Mouse (Mus musculus) neural tube, embryonic 13.5 days (tissue): ENCODE measurements around the gene Prl2c5. TPM values are rescaled to one million over a fixed set of nuclear protein-coding genes. Genes with fewer than 3 reads are reported as not detected.
"Not testable (repeated sequence)": the region's sequence is repeated elsewhere in the genome, so short reads cannot be mapped to it uniquely, and the experiment has no call there.

ENCODE experiments used
- ATAC-seq: fragments of 200-750 bp; cut with Nextera tagmentation; 2 replicates; pipeline ENCODE4 v1.8.0; 2017; ENCODE audit warnings: low read depth, mild to moderate bottlenecking, moderate TSS enrichment, moderate library complexity
- H3K27ac ChIP-seq: fragments of 300-500 bp; sonication (generic); replicated peaks from 2 replicates; pipeline ENCODE4 v1.5.1; 2015; ENCODE audit warnings: moderate library complexity, mild to moderate bottlenecking, inconsistent platforms
- H3K27me3 ChIP-seq: fragments of 300-500 bp; sonication (generic); 2 replicates; pipeline ENCODE4 v1.6.1; 2015; ENCODE audit warnings: mild to moderate bottlenecking, inconsistent platforms
- H3K36me3 ChIP-seq: fragments of 300-500 bp; sonication (generic); 2 replicates; pipeline ENCODE4 v1.6.1; 2015; ENCODE audit warnings: mild to moderate bottlenecking, inconsistent platforms
- H3K4me1 ChIP-seq: fragments of 300-500 bp; sonication (generic); replicated peaks from 2 replicates; pipeline ENCODE4 v1.6.1; 2015; ENCODE audit warnings: inconsistent platforms
- H3K4me2 ChIP-seq: fragments of 300-500 bp; sonication (generic); 2 replicates; pipeline ENCODE4 v1.6.1; 2015; ENCODE audit warnings: inconsistent platforms, mild to moderate bottlenecking, moderate library complexity
- H3K4me3 ChIP-seq: fragments of 300-500 bp; sonication (generic); 2 replicates; pipeline ENCODE4 v1.5.1; 2015; ENCODE audit warnings: mild to moderate bottlenecking, inconsistent platforms
- H3K9ac ChIP-seq: fragments of 300-500 bp; sonication (generic); 2 replicates; pipeline ENCODE4 v1.6.1; 2015; ENCODE audit warnings: moderate library complexity, mild to moderate bottlenecking, inconsistent platforms
- H3K9me3 ChIP-seq: fragments of 300-500 bp; sonication (generic); 2 replicates; pipeline ENCODE4 v1.6.1; 2016; ENCODE audit warnings: inconsistent platforms
- WGBS: fragments of 180-500 bp; shearing (Covaris S2); methylation state at CpG from one replicate; pipeline ENCODE4 v1.1.7; 2015; 5-methylcytosine and 5-hydroxymethylcytosine counted together
- polyA plus RNA-seq: library from polyadenylated mRNA; unstranded; fragments of >200 nt; fragmentation: Nextera tagmentation; extraction: Ambion mirVana; gene quantifications from 2 replicates; pipeline ENCODE4 v1.2.1, GENCODE M21; 2015

The Prl2c5 gene
- not detected in 2 replicates for polyA plus RNA-seq

- not testable (repeated sequence) for H3K4me1 ChIP-seq, H3K9ac ChIP-seq, H3K27me3 ChIP-seq, H3K4me3 ChIP-seq, H3K4me2 ChIP-seq, H3K36me3 ChIP-seq, ATAC-seq, H3K27ac ChIP-seq, H3K9me3 ChIP-seq
- WGBS: 58% methylated on average over 2 of the region's 2 CpGs
Observed at GRCm38 (mm10) chr13:13182415-13182814, at the start of gene Prl2c5. TSS of gene Prl2c5 (plus strand) at chr13:13182715.

GRCm38 (mm10) chr13:13162777-13163485, 19.6 kb upstream of the Prl2c5 start:
- not testable (repeated sequence) for H3K4me1 ChIP-seq, H3K36me3 ChIP-seq, H3K4me3 ChIP-seq, H3K4me2 ChIP-seq, H3K27me3 ChIP-seq, H3K9ac ChIP-seq, ATAC-seq, H3K9me3 ChIP-seq, H3K27ac ChIP-seq
- WGBS: 66% methylated on average over 4 of the region's 7 CpGs

GRCm38 (mm10) chr13:13168631-13169030, 13.9 kb upstream of the Prl2c5 start:
- not testable (repeated sequence) for H3K9ac ChIP-seq, H3K27me3 ChIP-seq, H3K36me3 ChIP-seq, H3K4me3 ChIP-seq, H3K4me1 ChIP-seq, H3K9me3 ChIP-seq, H3K27ac ChIP-seq, H3K4me2 ChIP-seq, ATAC-seq
- 76% methylated on average over 2 of the region's 2 CpGs for WGBS

- ATAC-seq, H3K4me3 ChIP-seq, H3K9me3 ChIP-seq, H3K36me3 ChIP-seq, H3K4me1 ChIP-seq, H3K4me2 ChIP-seq, H3K9ac ChIP-seq, H3K27me3 ChIP-seq, H3K27ac ChIP-seq: not testable (repeated sequence)
- 76% methylated on average over 1 of the region's 1 CpGs for WGBS
Observed at GRCm38 (mm10) chr13:13173616-13174136, 8.8 kb upstream of the Prl2c5 start.

DNA sequence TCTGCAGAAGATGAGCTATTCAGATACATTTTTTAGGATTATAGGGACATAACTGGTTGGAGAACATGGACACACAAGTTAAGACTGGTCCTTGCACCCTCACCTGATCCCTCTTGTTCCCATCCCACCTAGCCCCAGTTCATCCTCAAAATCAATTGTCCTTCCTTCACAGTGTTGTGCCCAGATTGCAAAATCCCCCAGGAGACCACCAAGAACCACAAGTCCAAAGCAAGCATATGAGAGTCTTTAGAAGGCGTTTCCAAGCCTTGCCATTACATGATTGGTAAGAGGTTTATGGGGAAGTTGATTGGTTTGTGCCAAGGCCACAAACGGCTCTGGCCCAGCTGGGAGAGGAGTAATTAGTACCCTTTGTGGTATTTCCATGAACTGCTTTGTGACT, 6.8 kb upstream of the Prl2c5 start:
- H3K36me3 ChIP-seq, H3K4me3 ChIP-seq, ATAC-seq, H3K4me2 ChIP-seq, H3K27me3 ChIP-seq, H3K27ac ChIP-seq, H3K9ac ChIP-seq, H3K4me1 ChIP-seq, H3K9me3 ChIP-seq: not testable (repeated sequence)
- 55% methylated on average over 2 of the region's 2 CpGs for WGBS

GRCm38 (mm10) chr13:13211168-13211567, 28.7 kb downstream of the Prl2c5 start:
- not testable (repeated sequence) for H3K4me2 ChIP-seq, H3K9me3 ChIP-seq, H3K4me1 ChIP-seq, H3K27me3 ChIP-seq, ATAC-seq, H3K4me3 ChIP-seq, H3K9ac ChIP-seq, H3K27ac ChIP-seq, H3K36me3 ChIP-seq

DNA sequence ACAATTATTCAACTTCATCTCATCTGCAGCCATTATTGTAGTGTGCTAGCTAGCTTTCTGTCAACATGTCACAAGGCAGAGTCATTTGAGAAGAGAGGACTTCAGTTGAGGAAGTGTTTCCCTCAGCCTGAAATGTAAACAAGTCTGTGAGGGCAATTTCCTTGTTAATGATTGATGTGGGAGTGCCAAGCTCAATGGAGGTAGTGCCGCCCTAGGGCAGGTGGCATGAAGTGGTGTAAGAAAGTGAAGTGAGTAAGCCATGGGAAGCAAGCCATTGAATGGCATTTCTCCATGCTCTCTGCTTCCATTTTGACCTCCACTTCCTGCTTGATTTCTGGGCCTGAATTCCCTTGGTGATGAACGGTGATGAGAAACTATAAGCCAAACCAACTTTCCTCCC, 33.8 kb downstream of the Prl2c5 start:
- not testable (repeated sequence) for H3K4me2 ChIP-seq, H3K27ac ChIP-seq, H3K4me3 ChIP-seq, ATAC-seq, H3K36me3 ChIP-seq, H3K9me3 ChIP-seq, H3K27me3 ChIP-seq, H3K9ac ChIP-seq, H3K4me1 ChIP-seq
- WGBS: 96% methylated on average over 2 of the region's 2 CpGs

- ATAC-seq, H3K9ac ChIP-seq, H3K27ac ChIP-seq, H3K36me3 ChIP-seq, H3K4me1 ChIP-seq, H3K4me2 ChIP-seq, H3K4me3 ChIP-seq, H3K9me3 ChIP-seq, H3K27me3 ChIP-seq: not testable (repeated sequence)
- 73% methylated on average over 5 of the region's 5 CpGs for WGBS
Observed at GRCm38 (mm10) chr13:13220231-13220630, 37.7 kb downstream of the Prl2c5 start.

- not testable (repeated sequence) for H3K9me3 ChIP-seq, H3K27me3 ChIP-seq, H3K27ac ChIP-seq, H3K4me1 ChIP-seq, H3K36me3 ChIP-seq, H3K4me2 ChIP-seq, ATAC-seq, H3K4me3 ChIP-seq, H3K9ac ChIP-seq
- 5% methylated on average over 1 of the region's 1 CpGs for WGBS
Observed at GRCm38 (mm10) chr13:13237456-13237855, 54.9 kb downstream of the Prl2c5 start.

Other genes starting within 250 kb of the Prl2c5 start
- gene Prl2c2, start 177.3 kb upstream of the Prl2c5 start, polyA plus RNA-seq: not detected in 2 replicates
- gene Gpr137b, start 211.3 kb downstream of the Prl2c5 start, polyA plus RNA-seq: 25.0 and 26.1 TPM in 2 replicates